Mouse (Mus musculus) heart, postnatal 4 days (tissue): ENCODE measurements around the gene Fmnl3. TPM values are rescaled to one million over a fixed set of nuclear protein-coding genes. Genes with fewer than 3 reads are reported as not detected.

Experiments used
- DNase-seq: peaks from one replicate; pipeline ENCODE4 v3.0.0; 2021
- total RNA-seq, 2 experiments: library from RNA; stranded (reverse); gene quantifications; 2 replicates each; pipeline ENCODE4 v1.2.3; 2021

Fmnl3 gene
- 10 to 100 TPM; 42.6 to 44.4 TPM for total RNA-seq

GRCm38 (mm10) chr15:99370259-99370691 lies at the start of gene Fmnl3:
TSS of gene Fmnl3 (minus strand) at chr15:99370482.
- DNase-seq = peak; percentile 100

GRCm38 (mm10) chr15:99417692-99418271 lies 47.5 kb upstream of the Fmnl3 start:
- DNase-seq = peak; percentile 13

GRCm38 (mm10) chr15:99416957-99417356 lies 46.7 kb upstream of the Fmnl3 start:
- peak; percentile 12 for DNase-seq

GRCm38 (mm10) chr15:99416348-99416882 lies 46.1 kb upstream of the Fmnl3 start:
- DNase-seq = peak; percentile 90

GRCm38 (mm10) chr15:99415793-99416192 lies 45.5 kb upstream of the Fmnl3 start:
- peak; percentile 73 for DNase-seq

- peak; percentile 27 for DNase-seq
Measured at GRCm38 (mm10) chr15:99411747-99412146, 41.5 kb upstream of the Fmnl3 start.

- no peak for DNase-seq
Measured at GRCm38 (mm10) chr15:99408845-99409244, 38.6 kb upstream of the Fmnl3 start.

GRCm38 (mm10) chr15:99406986-99407570 lies 36.8 kb upstream of the Fmnl3 start:
- DNase-seq = no peak

GRCm38 (mm10) chr15:99405150-99405549 lies 34.9 kb upstream of the Fmnl3 start:
- peak; percentile 57 for DNase-seq

GRCm38 (mm10) chr15:99403159-99403889 lies 33.0 kb upstream of the Fmnl3 start:
- DNase-seq = no peak

- DNase-seq = no peak
Measured at GRCm38 (mm10) chr15:99400602-99401001, 30.3 kb upstream of the Fmnl3 start.

- DNase-seq = no peak
Measured at GRCm38 (mm10) chr15:99399503-99400245, 29.4 kb upstream of the Fmnl3 start.

GRCm38 (mm10) chr15:99397622-99398021 lies 27.3 kb upstream of the Fmnl3 start:
- DNase-seq = no peak

GRCm38 (mm10) chr15:99396875-99397274 lies 26.6 kb upstream of the Fmnl3 start:
- DNase-seq = no peak

- DNase-seq = no peak
Measured at GRCm38 (mm10) chr15:99396462-99396861, 26.2 kb upstream of the Fmnl3 start.

- peak; percentile 60 for DNase-seq
Measured at GRCm38 (mm10) chr15:99393386-99394252, 23.3 kb upstream of the Fmnl3 start.

GRCm38 (mm10) chr15:99392486-99393385 lies 22.5 kb upstream of the Fmnl3 start, which contains the start of gene Tmbim6:
TSS of gene Tmbim6 (plus strand) at chr15:99392882.
- DNase-seq = peak; percentile 99

GRCm38 (mm10) chr15:99391975-99392374 lies 21.7 kb upstream of the Fmnl3 start:
- no peak for DNase-seq

- no peak for DNase-seq
Measured at GRCm38 (mm10) chr15:99390472-99391401, 20.5 kb upstream of the Fmnl3 start.
